Mouse (Mus musculus): ENCODE results near the gene Gm45234.
A peak's percentile ranks its signal among the peaks of the same experiment; 100 is the strongest.

Gm45234 gene

DNA sequence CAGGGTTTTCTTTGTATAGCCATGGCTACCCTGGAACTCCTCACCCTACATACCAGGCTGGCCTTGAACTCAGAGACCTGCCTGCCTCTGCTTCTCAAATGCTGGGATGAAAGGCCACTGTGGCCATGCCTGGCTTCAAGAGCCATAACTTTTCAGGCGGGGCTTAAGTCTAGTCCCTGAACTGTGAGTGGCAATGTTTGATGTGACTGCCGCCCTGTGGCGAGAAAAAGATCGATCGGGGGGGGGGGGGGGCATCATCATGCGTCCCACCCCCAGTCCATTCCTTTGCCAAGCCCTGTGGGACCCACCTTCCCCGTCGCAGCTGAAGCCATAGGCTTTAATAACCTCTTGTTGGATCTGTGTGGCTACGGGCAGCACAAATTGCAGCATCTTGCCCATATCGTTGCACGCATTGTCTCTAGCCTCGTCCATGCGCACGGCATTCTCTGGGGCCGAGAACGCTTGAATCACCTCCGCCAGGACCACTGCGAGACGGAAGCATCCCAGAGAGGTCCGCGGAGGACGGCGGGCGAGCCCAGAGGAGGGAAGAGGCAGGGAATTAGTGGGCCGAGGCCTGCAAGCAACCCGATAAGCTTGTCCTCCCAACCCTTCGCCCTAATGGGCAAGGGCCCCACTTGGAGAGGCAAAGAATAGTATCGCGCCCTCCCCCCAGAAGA lies 15.5 kb downstream of the Gm45234 start:
- DNase-seq (ENCODE audit: low read depth, low spot score) = peak; percentile 78

- DNase-seq (ENCODE audit: low read depth, low spot score) = no peak
Observed at GRCm38 (mm10) chr6:124739231-124739796, 16.5 kb downstream of the Gm45234 start.

DNA sequence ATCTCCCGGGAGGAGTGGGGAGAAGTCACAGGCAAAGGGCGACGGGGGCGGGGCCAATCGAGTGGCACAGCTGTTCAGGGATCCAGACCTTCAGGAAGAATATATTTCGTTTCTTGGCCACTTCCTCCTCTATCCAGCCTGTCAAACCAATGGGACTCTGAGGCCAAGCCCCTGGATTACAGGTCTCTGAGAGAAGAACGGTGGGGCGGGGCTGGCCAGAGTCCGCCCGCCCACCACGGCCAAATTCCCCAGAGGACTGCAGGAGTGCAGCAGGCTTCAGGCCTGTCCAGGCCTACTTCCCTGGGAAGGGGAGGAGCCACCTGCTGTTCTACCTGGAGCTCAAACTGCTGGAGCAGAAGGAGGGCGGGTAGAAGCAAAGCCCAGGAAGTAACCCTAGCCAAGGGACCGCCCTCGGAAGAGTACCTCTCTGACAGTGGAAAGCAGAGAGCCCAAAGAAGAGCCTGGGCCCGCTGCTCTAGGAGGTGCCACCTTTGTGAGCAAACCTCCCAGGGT lies 17.3 kb downstream of the Gm45234 start, which contains the start of gene Ptpn6:
Gene Ptpn6 (minus strand): TSS at position 204 of the 513 bp plus-strand sequence.
- peak; percentile 96 for DNase-seq (ENCODE audit: low read depth, low spot score)

DNA sequence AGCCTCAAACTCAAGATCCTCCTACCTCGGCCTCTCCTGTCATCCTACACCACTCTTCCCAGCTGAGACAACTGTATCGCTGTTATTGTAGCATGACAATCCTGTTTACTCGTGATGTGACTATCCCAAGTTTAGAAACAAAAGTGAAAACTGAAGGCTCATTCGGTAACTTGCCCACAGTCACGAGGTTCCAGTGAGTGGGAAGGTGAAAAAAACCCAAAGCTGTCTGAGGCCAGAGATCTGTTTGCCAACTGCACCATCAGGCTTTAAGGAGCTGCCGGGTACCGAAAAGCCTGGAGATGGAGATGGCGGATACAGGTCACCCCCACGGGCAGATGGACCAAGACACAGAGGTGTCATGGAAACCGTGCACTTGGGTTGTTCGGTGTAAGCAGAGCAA lies 18.8 kb downstream of the Gm45234 start:
- no peak for DNase-seq (ENCODE audit: low read depth, low spot score)

DNA sequence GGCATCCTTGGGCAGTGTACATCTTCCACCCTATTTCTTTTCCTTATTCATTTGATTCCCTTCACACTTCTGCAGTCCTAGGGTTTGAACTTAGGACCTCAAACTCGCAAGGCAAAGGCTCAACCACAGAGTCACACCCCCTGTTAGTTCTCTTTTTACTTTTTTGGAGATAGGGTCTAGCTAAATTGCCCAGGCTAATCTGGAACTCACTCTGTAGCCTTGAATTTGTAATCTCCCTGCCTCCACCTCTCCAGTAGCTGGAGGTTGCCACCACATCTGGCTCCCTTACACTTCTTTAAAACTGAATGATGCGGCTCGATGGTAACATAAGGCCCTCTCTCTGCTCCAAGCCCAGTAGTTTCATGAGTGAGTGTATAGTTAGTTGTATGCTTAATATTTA lies 21.4 kb downstream of the Gm45234 start:
- DNase-seq (ENCODE audit: low read depth, low spot score) = no peak

- DNase-seq (ENCODE audit: low read depth, low spot score) = peak; percentile 65
Observed at GRCm38 (mm10) chr6:124732476-124733370, 23.1 kb downstream of the Gm45234 start.

DNA sequence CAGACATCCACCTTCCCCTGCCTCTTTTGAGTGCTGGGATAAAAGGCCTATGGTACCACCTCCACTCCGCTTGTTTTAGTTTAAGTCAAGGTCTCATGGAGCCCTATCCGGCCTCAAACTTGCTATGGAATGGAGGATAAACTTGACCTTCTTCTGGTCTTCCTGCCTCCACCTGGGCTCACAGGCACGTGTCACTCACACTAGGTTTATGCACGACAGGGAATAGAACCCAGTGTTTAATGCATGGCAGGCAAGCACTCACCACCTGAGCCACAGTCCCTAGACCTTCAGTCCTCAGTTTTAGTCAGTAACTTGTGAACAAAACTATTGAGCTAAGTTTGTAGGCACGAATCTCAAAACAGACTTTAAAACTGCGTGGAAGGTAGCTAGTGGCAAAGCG lies 24.8 kb downstream of the Gm45234 start:
- no peak for DNase-seq (ENCODE audit: low read depth, low spot score)

GRCm38 (mm10) chr6:124729850-124730705 lies 25.7 kb downstream of the Gm45234 start:
- DNase-seq (ENCODE audit: low read depth, low spot score) = no peak

DNA sequence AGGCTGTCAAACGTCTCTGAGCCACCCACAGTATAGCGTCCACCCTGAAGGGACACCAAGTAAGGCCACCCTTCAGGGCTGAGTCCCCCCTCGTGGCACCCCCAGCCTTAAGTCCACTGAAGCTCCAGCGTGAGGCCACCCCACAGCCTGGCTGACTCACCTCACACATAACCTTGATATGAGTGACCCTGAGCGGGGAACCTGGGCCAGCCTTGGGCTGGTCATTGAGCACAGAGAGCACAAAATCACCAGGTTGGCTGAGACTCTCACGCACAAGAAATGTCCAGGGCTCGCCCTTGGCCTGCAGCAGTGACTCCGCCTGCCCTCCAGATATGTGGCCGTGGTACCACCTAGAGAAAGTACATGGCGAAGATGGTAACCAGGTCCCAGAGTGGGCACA lies 27.2 kb downstream of the Gm45234 start:
- DNase-seq (ENCODE audit: low read depth, low spot score) = no peak

DNA sequence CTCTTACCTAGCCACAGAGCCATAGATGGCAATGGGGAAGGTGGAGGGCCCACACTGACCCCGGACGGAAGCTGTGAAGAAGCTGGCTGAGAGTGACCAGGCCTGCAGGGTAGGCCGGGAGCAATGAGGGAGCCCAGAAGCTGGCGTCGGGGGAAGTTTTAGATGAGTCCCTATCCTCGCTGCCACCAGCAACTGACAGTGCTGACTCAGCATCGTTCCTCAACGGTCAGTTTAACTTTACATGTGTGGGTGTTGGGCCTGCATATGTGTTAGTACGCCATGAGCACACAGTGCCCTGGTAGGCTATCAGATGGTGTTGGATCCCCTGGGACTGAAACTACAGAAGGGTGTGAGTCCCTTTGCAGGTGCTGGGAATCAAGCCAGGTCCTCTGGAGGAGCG lies 31.3 kb downstream of the Gm45234 start:
- DNase-seq (ENCODE audit: low read depth, low spot score) = no peak

- DNase-seq (ENCODE audit: low read depth, low spot score) = no peak
Observed at GRCm38 (mm10) chr6:124723541-124723940, 32.3 kb downstream of the Gm45234 start.

GRCm38 (mm10) chr6:124722876-124723473 lies 32.8 kb downstream of the Gm45234 start:
- no peak for DNase-seq (ENCODE audit: low read depth, low spot score)

- no peak for DNase-seq (ENCODE audit: low read depth, low spot score)
Observed at GRCm38 (mm10) chr6:124720904-124721303, 34.9 kb downstream of the Gm45234 start.

DNA sequence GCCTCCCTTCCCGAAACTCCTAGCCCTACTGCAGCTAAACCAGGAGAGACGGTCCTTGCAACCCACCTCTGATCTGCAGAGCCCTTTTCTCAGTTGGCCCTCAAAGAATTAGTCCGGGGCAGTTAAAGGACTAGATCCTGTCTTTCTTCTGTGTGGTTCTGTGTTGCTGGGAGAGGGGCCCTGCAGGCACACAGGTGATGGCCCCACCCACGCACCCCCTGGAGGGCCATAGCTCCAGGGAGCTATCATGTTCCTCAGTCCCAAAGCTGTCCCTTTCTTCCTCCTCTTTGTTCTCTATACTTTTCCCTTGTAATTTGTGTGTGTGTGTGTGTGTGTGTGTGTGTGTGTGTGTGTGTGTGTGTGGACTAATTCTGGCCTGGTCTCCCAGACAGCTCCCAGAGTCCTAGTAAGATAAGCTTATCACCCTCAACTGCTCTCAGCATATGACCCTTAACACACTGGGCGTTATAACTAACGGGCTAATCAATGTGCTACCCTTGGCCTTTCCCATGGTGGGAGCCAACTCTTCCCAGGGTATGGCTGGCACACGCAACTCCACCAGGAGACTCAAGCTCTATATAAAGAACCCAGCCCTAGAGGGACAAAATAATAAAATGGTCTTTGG lies 36.4 kb downstream of the Gm45234 start:
- no peak for DNase-seq (ENCODE audit: low read depth, low spot score)

GRCm38 (mm10) chr6:124718703-124719102 lies 37.1 kb downstream of the Gm45234 start:
- no peak for DNase-seq (ENCODE audit: low read depth, low spot score)

GRCm38 (mm10) chr6:124717968-124718367 lies 37.9 kb downstream of the Gm45234 start:
- no peak for DNase-seq (ENCODE audit: low read depth, low spot score)

- DNase-seq (ENCODE audit: low read depth, low spot score) = peak; percentile 71
Observed at GRCm38 (mm10) chr6:124716864-124717490, 38.8 kb downstream of the Gm45234 start.

DNA sequence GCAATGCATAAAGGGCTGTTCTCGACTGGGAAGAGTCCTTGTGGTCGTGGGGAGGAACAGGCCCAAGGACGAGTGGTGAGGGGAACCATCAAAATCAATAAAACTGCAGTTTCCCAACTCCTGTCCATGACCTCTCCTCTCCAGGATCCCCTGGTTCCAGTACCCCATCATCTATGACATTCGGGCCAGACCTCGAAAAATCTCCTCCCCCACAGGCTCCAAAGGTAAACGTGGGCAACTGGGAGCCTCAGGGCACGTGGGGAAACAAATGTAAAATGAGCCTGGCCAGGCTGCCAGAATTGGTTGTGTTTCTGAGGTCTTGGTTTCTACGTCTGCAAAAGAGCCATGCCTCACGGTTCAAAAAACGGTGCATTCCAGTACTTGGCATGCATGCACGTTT lies 42.9 kb downstream of the Gm45234 start:
- no peak for DNase-seq (ENCODE audit: low read depth, low spot score)

DNA sequence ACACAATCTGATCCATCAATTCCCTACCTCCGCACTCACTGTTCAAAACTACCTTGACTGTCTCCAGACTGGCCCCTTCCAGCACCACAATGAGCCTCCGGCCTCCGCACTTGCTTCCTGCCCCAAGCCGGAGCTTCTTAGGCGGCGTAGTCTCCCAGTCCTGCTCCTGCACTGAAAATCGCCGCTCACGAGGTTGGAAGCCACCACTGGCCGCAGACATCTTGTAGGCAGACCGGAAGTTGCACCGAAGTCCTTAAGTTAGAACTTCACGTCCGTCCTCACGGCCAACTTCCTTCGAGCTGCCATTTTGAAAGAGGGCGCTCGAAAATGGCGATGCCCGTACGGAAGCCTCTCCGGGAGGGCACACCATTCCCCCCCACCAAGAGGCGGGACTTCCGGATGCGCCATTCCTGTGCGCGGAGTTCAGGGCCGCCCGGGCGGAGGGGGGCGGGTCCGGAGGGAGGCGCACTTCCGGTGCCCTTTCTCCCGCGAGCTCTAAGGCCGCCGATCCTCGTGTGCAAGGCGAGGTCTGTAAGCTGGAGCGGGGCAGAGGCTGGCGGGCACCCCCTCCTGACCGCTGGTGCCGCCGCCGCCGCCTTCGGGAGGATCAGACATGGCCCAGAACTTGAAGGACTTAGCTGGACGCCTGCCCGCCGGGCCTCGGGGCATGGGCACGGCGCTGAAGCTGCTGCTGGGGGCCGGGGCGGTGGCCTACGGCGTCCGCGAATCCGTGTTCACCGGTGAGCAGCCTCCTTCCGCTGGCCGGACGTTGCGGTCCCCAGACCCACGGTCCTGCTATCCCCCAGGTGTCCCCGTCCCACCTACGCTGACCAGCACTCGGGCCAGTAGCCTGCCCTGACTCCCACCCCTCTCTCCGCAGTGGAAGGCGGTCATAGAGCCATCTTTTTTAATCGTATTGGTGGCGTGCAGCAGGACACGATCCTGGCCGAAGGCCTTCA lies 43.7 kb downstream of the Gm45234 start, which contains the start of the genes Emg1 and Phb2:
Gene Emg1 (minus strand): TSS at position 355 of the 959 bp plus-strand sequence.
Gene Phb2 (plus strand): TSS at position 513 of the 959 bp plus-strand sequence.
- peak; percentile 99 for DNase-seq (ENCODE audit: low read depth, low spot score)

Data from R1 (cell line).